Mouse (Mus musculus) heart, embryonic 14.5 days (tissue): ENCODE measurements at regions not wholly inside any gene's neighbourhood (a gene's known extent, or its start where the extent isn't known, plus 50 kb on each side); places are given as distances from the start of the nearest gene placed in this dataset.
"Not testable (repeated sequence)": the region's sequence is repeated elsewhere in the genome, so short reads cannot be mapped to it uniquely, and the experiment has no call there.

Experiments used
- ATAC-seq: fragments of 200-750 bp; cut with Nextera tagmentation; 2 replicates; pipeline ENCODE4 v1.8.0; 2017; ENCODE audit warnings: low read depth, moderate TSS enrichment; ENCODE audit not compliant: insufficient number of reproducible peaks, insufficient read depth, low FRiP score
- H3K27ac ChIP-seq, 2 experiments: fragments of 200-500 bp in 1 of 2; fragments of 300-500 bp in 1 of 2; sonication (generic) in 1 of 2; replicated peaks in 1 of 2; 2 replicates each; pipeline ENCODE4 v1.5.1; 2012 to 2014; ENCODE audit warnings: low read depth in 2 of 2, low read length in 2 of 2, control low read depth in 1 of 2, mild to moderate bottlenecking in 1 of 2, mixed read lengths in 1 of 2; ENCODE audit not compliant: control insufficient read depth in 1 of 2, insufficient read depth in 1 of 2
- H3K27me3 ChIP-seq: fragments of 300-500 bp; sonication (generic); 2 replicates; pipeline ENCODE4 v1.6.1; 2014; ENCODE audit warnings: mild to moderate bottlenecking, low read length, control low read depth; ENCODE audit not compliant: control insufficient read depth, insufficient read depth
- H3K36me3 ChIP-seq: fragments of 300-500 bp; sonication (generic); 2 replicates; pipeline ENCODE4 v1.6.1; 2014; ENCODE audit warnings: mild to moderate bottlenecking, control low read depth, low read length, mixed read lengths; ENCODE audit not compliant: control insufficient read depth, insufficient read depth
- H3K4me1 ChIP-seq, 2 experiments: fragments of 200-500 bp in 1 of 2; fragments of 300-500 bp in 1 of 2; sonication (generic) in 1 of 2; 2 replicates each; pipeline ENCODE4 v1.6.1; 2012 to 2014; ENCODE audit warnings: low read length in 2 of 2, control low read depth in 1 of 2, mixed read lengths in 1 of 2; ENCODE audit not compliant: control insufficient read depth in 2 of 2, insufficient read depth in 2 of 2
- H3K4me2 ChIP-seq: fragments of 300-500 bp; sonication (generic); 2 replicates; pipeline ENCODE4 v1.6.1; 2014; ENCODE audit warnings: mild to moderate bottlenecking, low read length
- H3K4me3 ChIP-seq, 2 experiments: fragments of 200-500 bp in 1 of 2; fragments of 300-500 bp in 1 of 2; sonication (generic) in 1 of 2; 2 replicates each; pipeline ENCODE4 v1.5.1; 2012 to 2014; ENCODE audit warnings: low read length in 2 of 2, mild to moderate bottlenecking in 2 of 2, control low read depth in 1 of 2, low read depth in 1 of 2, moderate library complexity in 1 of 2; ENCODE audit not compliant: control insufficient read depth in 1 of 2, insufficient read depth in 1 of 2
- H3K9ac ChIP-seq: fragments of 300-500 bp; sonication (generic); 2 replicates; pipeline ENCODE4 v1.6.1; 2014; ENCODE audit warnings: mild to moderate bottlenecking, low read length
- H3K9me3 ChIP-seq: fragments of 300-500 bp; sonication (generic); 2 replicates; pipeline ENCODE4 v1.6.1; 2016; ENCODE audit warnings: low read length, control low read depth; ENCODE audit not compliant: control insufficient read depth
- WGBS: fragments of 180-500 bp; shearing (Covaris S2); extraction: QIAGEN DNeasy Blood & Tissue Kit; methylation state at CpG from one replicate; pipeline ENCODE4 v1.1.7; 2014; 5-methylcytosine and 5-hydroxymethylcytosine counted together

DNA sequence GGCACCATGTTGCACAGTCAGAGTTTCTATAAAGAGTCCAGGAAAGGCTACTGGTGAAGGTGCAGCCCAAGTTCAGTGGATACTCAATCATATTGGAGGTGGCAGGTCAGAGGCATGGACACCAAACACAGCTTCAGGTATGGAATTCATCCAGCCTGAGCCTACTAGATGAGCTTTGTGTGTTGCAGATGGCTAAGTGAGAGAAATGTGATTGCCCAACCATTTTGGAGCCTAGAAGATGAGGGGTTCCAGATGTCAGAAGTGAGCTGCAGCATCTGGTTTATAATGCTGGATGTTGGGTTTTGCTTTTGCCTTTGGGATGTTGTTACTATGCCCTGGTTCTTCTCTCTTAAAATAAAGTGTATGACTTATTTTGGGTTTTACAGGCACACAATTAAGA is 88.7 kb upstream of the Gucy1a1 start:
- Histone ChIP-seq H3K36me3 (no peaks in the 10 kb centered on the region), H3K27me3 (no peaks in the 10 kb centered on the region), H3K9me3 (no peaks in the 10 kb centered on the region), H3K4me3 (no peak overlapping the region), H3K27ac (no peak overlapping the region), H3K9ac (no peak overlapping the region), H3K4me1 (no peaks in the 10 kb centered on the region), H3K4me2 (no peak overlapping the region)
- ATAC-seq = no peak

DNA sequence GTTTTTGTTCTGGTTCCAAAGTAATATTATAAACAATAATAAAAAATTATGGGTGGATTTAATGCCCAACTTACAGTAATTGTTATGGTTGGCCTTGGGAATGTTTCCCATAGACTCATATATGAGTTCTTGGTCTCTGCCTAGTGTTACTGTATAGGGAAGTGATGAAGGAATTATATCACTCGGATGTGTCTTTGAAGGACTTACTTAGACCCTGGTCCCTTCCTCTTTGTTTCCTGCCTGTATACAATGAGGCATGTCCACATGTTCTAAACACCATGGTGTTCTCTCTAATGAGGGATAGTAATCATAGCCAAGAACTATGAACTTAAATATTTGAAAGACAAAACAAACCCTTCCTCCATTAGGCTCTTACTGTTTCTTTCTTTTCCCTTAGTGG is 77.8 kb upstream of the Gucy1a1 start:
- 0 out of 4 replicates have a peak, but pooled peaks cover 0 to 4% of the 10 kb centered on the region in 2 experiments for H3K4me1 ChIP-seq
- no peak overlapping the region for H3K27ac ChIP-seq
- 90% methylated on average over 1 of the region's 1 CpGs for whole genome bisulfite sequencing
- H3K36me3 ChIP-seq = no peaks in the 10 kb centered on the region
- H3K9ac ChIP-seq = no peak overlapping the region
- no peak for ATAC-seq
- no peaks in the 10 kb centered on the region for H3K27me3 ChIP-seq
- no peak overlapping the region for H3K4me3 ChIP-seq
- no peak overlapping the region for H3K4me2 ChIP-seq
- H3K9me3 ChIP-seq = no peaks in the 10 kb centered on the region

DNA sequence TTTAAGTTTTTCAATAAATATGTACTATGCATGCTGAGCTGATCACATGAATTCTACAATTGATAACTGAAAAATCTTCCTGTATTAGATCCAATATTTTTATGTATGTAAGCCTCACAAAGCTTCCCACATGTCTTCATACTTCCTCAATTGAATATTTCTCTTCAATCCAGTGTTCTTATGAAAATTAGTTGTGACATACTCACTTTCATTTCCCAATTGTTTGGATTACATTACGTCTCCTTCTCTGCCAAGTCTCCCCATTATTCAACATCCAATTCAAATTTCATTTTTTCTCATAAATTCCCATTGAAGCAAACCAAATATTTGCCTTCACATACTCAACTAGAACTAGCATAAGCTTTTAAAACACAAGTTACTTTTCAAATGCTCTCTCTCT is 76.3 kb upstream of the Gucy1a1 start:
- H3K27me3 ChIP-seq = no peaks in the 10 kb centered on the region
- H3K9me3 ChIP-seq = no peaks in the 10 kb centered on the region
- 0 out of 4 replicates have a peak, but pooled peaks cover 0 to 4% of the 10 kb centered on the region in 2 experiments for H3K4me1 ChIP-seq
- no peak overlapping the region for H3K4me2 ChIP-seq
- no peak overlapping the region for H3K4me3 ChIP-seq
- no peaks in the 10 kb centered on the region for H3K36me3 ChIP-seq
- H3K9ac ChIP-seq = no peak overlapping the region
- 90% methylated on average over 1 of the region's 1 CpGs for WGBS
- H3K27ac ChIP-seq = no peak overlapping the region
- ATAC-seq = no peak

DNA sequence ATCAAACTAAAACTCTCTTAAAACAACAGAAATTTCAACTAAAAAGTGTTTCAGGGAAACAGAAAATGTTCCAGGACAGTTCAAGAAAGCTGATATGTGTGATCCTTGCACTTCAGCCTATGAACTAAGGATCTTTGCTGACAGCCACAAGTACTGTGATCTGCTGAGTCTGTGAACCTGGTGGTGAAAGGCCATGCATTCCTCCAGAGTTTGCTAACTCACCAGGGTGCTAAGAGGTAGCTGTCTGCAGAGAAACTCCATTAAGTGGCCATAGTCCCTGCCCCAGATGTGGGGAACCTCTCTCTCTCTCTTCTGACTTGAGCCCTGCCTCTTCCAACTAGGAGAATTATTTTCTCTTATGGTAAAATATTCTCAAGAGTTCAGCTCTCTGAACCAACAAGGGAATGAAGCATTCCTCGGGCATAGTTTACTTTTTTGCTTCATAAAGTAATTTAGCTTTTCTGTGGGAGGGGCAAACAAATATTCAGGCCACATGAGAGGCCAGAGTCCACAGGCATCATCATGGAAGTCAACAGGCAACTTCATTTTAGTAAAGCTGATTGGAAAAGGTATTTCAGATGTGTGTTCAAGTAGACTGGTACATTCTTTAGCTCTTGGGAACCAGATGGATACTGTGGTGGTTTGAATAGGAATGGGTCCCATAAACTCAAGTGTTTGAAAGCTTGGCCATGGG is 73.8 kb upstream of the Gucy1a1 start:
- WGBS = 79% methylated on average over 1 of the region's 1 CpGs
- not testable (repeated sequence) for H3K4me1 ChIP-seq, ATAC-seq, H3K4me2 ChIP-seq, H3K27me3 ChIP-seq, H3K36me3 ChIP-seq, H3K27ac ChIP-seq, H3K9me3 ChIP-seq, H3K4me3 ChIP-seq, H3K9ac ChIP-seq

DNA sequence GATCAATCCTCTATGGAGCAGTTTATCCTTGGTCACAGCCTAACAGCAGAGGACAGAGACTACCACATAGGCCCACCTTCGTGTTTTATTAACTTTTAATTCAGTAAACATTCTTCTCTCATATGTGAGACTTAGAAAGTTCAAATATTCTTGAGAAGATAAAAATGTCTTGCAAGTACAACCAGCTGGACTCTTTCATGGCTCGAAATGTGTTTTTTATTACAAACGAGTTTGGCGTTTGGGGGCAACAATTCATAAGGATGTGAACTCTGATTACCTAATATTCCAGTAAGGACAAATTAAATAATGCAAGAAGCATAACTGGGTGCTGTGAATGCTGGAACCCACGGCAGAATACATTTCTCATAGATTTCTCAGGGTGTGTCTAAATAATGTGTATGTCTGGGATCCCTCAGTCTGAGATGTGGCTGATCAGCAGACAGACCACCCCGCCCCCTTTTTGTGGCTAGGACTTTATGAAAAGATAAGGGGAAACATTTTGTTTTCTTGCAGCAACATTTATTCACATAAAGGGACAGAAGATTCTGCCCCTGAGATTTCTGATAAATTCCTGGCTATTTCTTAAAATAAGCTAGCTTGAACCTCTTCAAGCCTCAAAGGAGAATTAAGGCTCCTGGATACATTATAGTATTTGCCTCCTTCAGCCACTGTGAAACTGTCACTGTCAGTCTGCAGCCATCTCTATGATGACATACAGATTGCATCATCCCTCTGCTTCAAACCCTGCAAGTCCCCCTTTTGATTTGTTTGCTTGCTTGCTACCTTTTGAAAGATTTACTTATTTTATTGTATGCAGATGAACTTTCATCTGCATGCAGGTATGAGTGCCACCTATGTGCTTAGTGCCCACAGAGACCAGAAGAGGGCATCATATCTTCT is 69.2 kb upstream of the Gucy1a1 start:
- Histone ChIP-seq H3K9me3 (no peaks in the 10 kb centered on the region), H3K27ac (no peak overlapping the region)
- ATAC-seq = no peak

DNA sequence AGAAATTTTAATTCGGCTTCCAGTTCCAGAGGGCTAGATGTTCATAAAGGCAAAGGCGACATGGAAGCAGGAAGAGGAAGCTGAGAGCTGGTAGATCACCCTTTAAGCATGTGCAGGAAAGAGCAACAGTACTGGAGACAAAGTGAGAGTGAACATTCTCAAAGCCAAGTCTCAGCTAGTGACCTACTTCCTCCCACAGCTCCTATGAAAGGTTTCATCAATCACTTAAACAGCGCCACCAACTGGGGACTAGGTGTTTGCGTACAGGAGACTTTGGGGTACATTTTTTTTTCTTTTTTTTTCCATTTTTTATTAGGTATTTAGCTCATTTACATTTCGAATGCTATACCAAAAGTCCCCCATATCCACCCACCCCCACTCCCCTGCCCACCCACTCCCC is 61.7 kb upstream of the Gucy1a1 start:
- 70% methylated on average over 5 of the region's 5 CpGs for WGBS

More for the DNA sequence above, 69.2 kb upstream of the Gucy1a1 start:
- no peak overlapping the region for H3K4me2 ChIP-seq
- no peaks in the 10 kb centered on the region for H3K36me3 ChIP-seq
- H3K9ac ChIP-seq = no peak overlapping the region
- H3K4me3 ChIP-seq = no peak overlapping the region
- WGBS = 79% methylated on average over 6 of the region's 6 CpGs
- H3K27me3 ChIP-seq = no peaks in the 10 kb centered on the region
- H3K4me1 ChIP-seq = 0 out of 4 replicates have a peak, but pooled peaks cover 0 to 4% of the 10 kb centered on the region in 2 experiments

More for the DNA sequence above, 61.7 kb upstream of the Gucy1a1 start:
- Histone ChIP-seq H3K27me3 (no peaks in the 10 kb centered on the region), H3K9ac (no peak overlapping the region), H3K36me3 (no peaks in the 10 kb centered on the region), H3K4me1 (no peaks in the 10 kb centered on the region), H3K4me3 (no peak overlapping the region), H3K4me2 (no peak overlapping the region), H3K27ac (no peak overlapping the region), H3K9me3 (no peaks in the 10 kb centered on the region)
- no peak for ATAC-seq
